Mouse (Mus musculus) cerebellum, adult 11-12 months (tissue): ENCODE results near the gene Fut2.
"Not testable (repeated sequence)": the region's sequence is repeated elsewhere in the genome, so short reads cannot be mapped to it uniquely, and the experiment has no call there.

Experiments used
- DNase-seq: peaks from one replicate; pipeline ENCODE4 v3.0.0; 2022

Fut2 gene

GRCm38 (mm10) chr7:45665303-45666138, 673 bp downstream of the Fut2 start:
- DNase-seq: no peak

- not testable (repeated sequence) for DNase-seq
These were observed 4.5 kb downstream of the Fut2 start for GRCm38 (mm10) chr7:45661702-45662101.

GRCm38 (mm10) chr7:45660746-45661478, 5.3 kb downstream of the Fut2 start:
- DNase-seq: no peak

GRCm38 (mm10) chr7:45654424-45655047, 11.7 kb downstream of the Fut2 start:
- no peak for DNase-seq

GRCm38 (mm10) chr7:45650484-45650883, 15.7 kb downstream of the Fut2 start:
- DNase-seq: not testable (repeated sequence)

- DNase-seq: no peak
These were observed 16.8 kb downstream of the Fut2 start for GRCm38 (mm10) chr7:45649351-45649750.

GRCm38 (mm10) chr7:45646671-45647070, 19.5 kb downstream of the Fut2 start:
- no peak for DNase-seq

- DNase-seq: no peak
These were observed 20.6 kb downstream of the Fut2 start for GRCm38 (mm10) chr7:45645591-45645971.

GRCm38 (mm10) chr7:45644872-45645590, 21.2 kb downstream of the Fut2 start:
- peak; percentile 69 for DNase-seq

- peak; percentile 83 for DNase-seq
These were observed 22.0 kb downstream of the Fut2 start for GRCm38 (mm10) chr7:45644183-45644582.

- DNase-seq: peak; percentile 100
These were observed 22.6 kb downstream of the Fut2 start for GRCm38 (mm10) chr7:45643441-45644178.

- peak; percentile 64 for DNase-seq
These were observed 23.5 kb downstream of the Fut2 start for GRCm38 (mm10) chr7:45642503-45643255.

- peak; percentile 74 for DNase-seq
These were observed 24.1 kb downstream of the Fut2 start for GRCm38 (mm10) chr7:45642083-45642482.

GRCm38 (mm10) chr7:45641391-45642040, 24.7 kb downstream of the Fut2 start:
- DNase-seq: peak; percentile 77

GRCm38 (mm10) chr7:45640191-45640957, 25.8 kb downstream of the Fut2 start:
- DNase-seq: peak; percentile 69

- peak; percentile 79 for DNase-seq
These were observed 26.6 kb downstream of the Fut2 start, which contains the start of gene Mamstr for GRCm38 (mm10) chr7:45639561-45640027. Mamstr (plus strand) TSS chr7:45639977.

GRCm38 (mm10) chr7:45638623-45639401, 27.4 kb downstream of the Fut2 start:
- peak; percentile 99 for DNase-seq

GRCm38 (mm10) chr7:45637710-45638109, 28.5 kb downstream of the Fut2 start:
- DNase-seq: peak; percentile 68
